Mouse (Mus musculus) G1E (cell line): ENCODE data around the gene Wdr90. TPM values are rescaled to one million over a fixed set of nuclear protein-coding genes. Genes with fewer than 3 reads are reported as not detected.
"Not testable (repeated sequence)": the region's sequence is repeated elsewhere in the genome, so short reads cannot be mapped to it uniquely, and the experiment has no call there.

Experiments
- ATAC-seq: 2 replicates; pipeline ENCODE4 v1.8.0; 2016; ENCODE audit warnings: mild to moderate bottlenecking; ENCODE audit not compliant: insufficient number of reproducible peaks, poor library complexity, low FRiP score, severe bottlenecking; ENCODE audit errors: extremely low read depth
- DNase-seq: peaks from one replicate; pipeline ENCODE4 v3.0.0; 2012; ENCODE audit warnings: low spot score
- H3K27me3 ChIP-seq: 2 replicates; pipeline ENCODE4 v1.6.1; 2012; ENCODE audit warnings: mild to moderate bottlenecking, low read length, inconsistent platforms; ENCODE audit not compliant: insufficient read depth
- H3K36me3 ChIP-seq: replicated peaks from 2 replicates; pipeline ENCODE3; 2012; ENCODE audit warnings: mild to moderate bottlenecking, inconsistent platforms
- H3K4me1 ChIP-seq: 2 replicates; pipeline ENCODE4 v1.6.1; 2012; ENCODE audit warnings: low read depth, low read length, inconsistent platforms, mixed read lengths; ENCODE audit not compliant: insufficient read depth
- H3K4me3 ChIP-seq: 2 replicates; pipeline ENCODE4 v1.5.1; 2012; ENCODE audit warnings: low read depth, mild to moderate bottlenecking, inconsistent platforms, low read length, moderate library complexity, mixed read lengths
- H3K9me3 ChIP-seq: replicated peaks from 2 replicates; pipeline ENCODE4 v1.6.1; 2012; ENCODE audit warnings: inconsistent platforms
- CTCF ChIP-seq: IDR thresholded peaks from 2 replicates; pipeline ENCODE4 v1.5.1; 2012; ENCODE audit warnings: low read depth, low read length, inconsistent platforms, mixed read lengths
- GATA1 ChIP-seq: IDR thresholded peaks from 2 replicates; pipeline ENCODE4 v1.6.1; 2012; ENCODE audit warnings: borderline replicate concordance, low read length, inconsistent platforms, mixed read lengths
- GATA2 ChIP-seq: IDR thresholded peaks from 2 replicates; pipeline ENCODE4 v1.6.1; 2012; ENCODE audit warnings: low read depth, low read length, inconsistent platforms, borderline replicate concordance
- POLR2AphosphoS5 ChIP-seq: IDR thresholded peaks from 2 replicates; pipeline ENCODE4 v1.6.1; 2012; ENCODE audit warnings: low read depth, low read length, inconsistent platforms; ENCODE audit not compliant: insufficient replicate concordance
- TAL1 ChIP-seq: conservative IDR thresholded peaks from 2 replicates; pipeline ENCODE4 v1.6.1; 2012; ENCODE audit warnings: low read depth, low read length, inconsistent platforms, mixed read lengths
- polyA plus RNA-seq: library from polyadenylated mRNA; stranded (reverse); fragments of >175 nt; gene quantifications from 2 replicates; pipeline ENCODE4 v1.2.3, GENCODE M21; 2012
- total RNA-seq, 2 experiments: library from RNA; stranded (forward) in 1 of 2; stranded (reverse) in 1 of 2; fragments of 200-1000 nt in 1 of 2; fragments of >200 nt in 1 of 2; fragmentation: Nextera tagmentation in 1 of 2; gene quantifications; 2 replicates each; pipeline ENCODE4 v1.2.3; 2014 to 2017

Gene Wdr90
- total and polyA plus RNA-seq, 3 experiments, result 11.8 to 42.2 (median 17.0) TPM

GRCm38 (mm10) chr17:25874148-25874720 lies 12.9 kb upstream of the Wdr90 start:
- Histone ChIP-seq H3K4me1 (peaks cover 39% of the 10 kb centered on the region), H3K4me3 (peak overlapping the region; percentile 93), H3K27me3 (no peaks in the 10 kb centered on the region; the same call in 1 of the 2 replicates), H3K9me3 (no peaks in the 10 kb centered on the region), H3K36me3 (peaks cover 28% of the 10 kb centered on the region)
- DNase-seq, result no peak
- TF ChIP-seq TAL1, result no peak
- TF ChIP-seq GATA1, result no peak
- TF ChIP-seq POLR2AphosphoS5, result no peak
- TF ChIP-seq GATA2, result no peak
- TF ChIP-seq CTCF, result no peak
- ATAC-seq, result no peak

GRCm38 (mm10) chr17:25873405-25874147 lies 12.3 kb upstream of the Wdr90 start:
- H3K36me3 ChIP-seq, result peaks cover 21% of the 10 kb centered on the region
- peaks cover 45% of the 10 kb centered on the region for H3K4me1 ChIP-seq
- no peak for ATAC-seq
- DNase-seq, result no peak
- H3K27me3 ChIP-seq, result no peaks in the 10 kb centered on the region; the same call in 1 of the 2 replicates
- H3K9me3 ChIP-seq, result no peaks in the 10 kb centered on the region
- peak overlapping the region; percentile 93; the same call in 1 of the 2 replicates for H3K4me3 ChIP-seq
- no peak for TF ChIP-seq TAL1
- TF ChIP-seq GATA1, result no peak
- no peak for TF ChIP-seq CTCF
- no peak for TF ChIP-seq POLR2AphosphoS5
- TF ChIP-seq GATA2, result no peak

GRCm38 (mm10) chr17:25872676-25873075 lies 11.4 kb upstream of the Wdr90 start:
- TF ChIP-seq CTCF, result no peak
- no peak for TF ChIP-seq TAL1
- no peak for TF ChIP-seq GATA2
- no peak for TF ChIP-seq POLR2AphosphoS5
- TF ChIP-seq GATA1, result no peak
- Histone ChIP-seq H3K4me3 (no peak overlapping the region), H3K27me3 (no peaks in the 10 kb centered on the region; the same call in 1 of the 2 replicates), H3K4me1 (peaks cover 54% of the 10 kb centered on the region), H3K36me3 (peaks cover 12% of the 10 kb centered on the region), H3K9me3 (no peaks in the 10 kb centered on the region)
- DNase-seq (no peak), ATAC-seq (no peak)

GRCm38 (mm10) chr17:25871566-25871965 lies 10.3 kb upstream of the Wdr90 start:
- not testable (repeated sequence) for H3K36me3 ChIP-seq, DNase-seq, H3K27me3 ChIP-seq, ATAC-seq, H3K9me3 ChIP-seq, H3K4me3 ChIP-seq
- H3K4me1 ChIP-seq, result peaks cover 57% of the 10 kb centered on the region

- no peak for TF ChIP-seq TAL1
- TF ChIP-seq POLR2AphosphoS5, result no peak
- no peak for TF ChIP-seq GATA1
- TF ChIP-seq GATA2, result no peak
- TF ChIP-seq CTCF, result no peak
- no peak for ATAC-seq
- H3K9me3 ChIP-seq, result no peaks in the 10 kb centered on the region
- H3K36me3 ChIP-seq, result peaks cover 20% of the 10 kb centered on the region
- peaks cover 51% of the 10 kb centered on the region for H3K4me1 ChIP-seq
- H3K4me3 ChIP-seq, result no peak overlapping the region
- no peak for DNase-seq
- H3K27me3 ChIP-seq, result no peaks in the 10 kb centered on the region; the same call in 1 of the 2 replicates
Measured at GRCm38 (mm10) chr17:25869954-25870353, 8.7 kb upstream of the Wdr90 start.

- Histone ChIP-seq H3K9me3 (no peaks in the 10 kb centered on the region), H3K4me3 (no peak overlapping the region), H3K4me1 (peaks cover 48% of the 10 kb centered on the region), H3K36me3 (peaks cover 24% of the 10 kb centered on the region), H3K27me3 (no peaks in the 10 kb centered on the region; the same call in 1 of the 2 replicates)
- no peak for DNase-seq
- TF ChIP-seq GATA2 (no peak), CTCF (no peak), GATA1 (no peak), TAL1 (no peak), POLR2AphosphoS5 (no peak)
- ATAC-seq, result no peak
Measured at GRCm38 (mm10) chr17:25869498-25869897, 8.2 kb upstream of the Wdr90 start.
